Mouse (Mus musculus) kidney, adult 2 months (tissue): ENCODE measurements around the gene Sgf29.

Experiments used
- CTCF ChIP-seq: fragments of 200-500 bp; conservative IDR thresholded peaks from 2 replicates; pipeline ENCODE4 v1.5.1; 2011; ENCODE audit warnings: low read depth, mild to moderate bottlenecking, control low read depth, low read length, moderate library complexity, mixed read lengths; ENCODE audit not compliant: insufficient read depth, insufficient read length
- POLR2A ChIP-seq: fragments of 200-500 bp; IDR thresholded peaks from one replicate; pipeline ENCODE4 v1.6.1; 2011; ENCODE audit warnings: low read depth, low read length, control low read depth

DNA sequence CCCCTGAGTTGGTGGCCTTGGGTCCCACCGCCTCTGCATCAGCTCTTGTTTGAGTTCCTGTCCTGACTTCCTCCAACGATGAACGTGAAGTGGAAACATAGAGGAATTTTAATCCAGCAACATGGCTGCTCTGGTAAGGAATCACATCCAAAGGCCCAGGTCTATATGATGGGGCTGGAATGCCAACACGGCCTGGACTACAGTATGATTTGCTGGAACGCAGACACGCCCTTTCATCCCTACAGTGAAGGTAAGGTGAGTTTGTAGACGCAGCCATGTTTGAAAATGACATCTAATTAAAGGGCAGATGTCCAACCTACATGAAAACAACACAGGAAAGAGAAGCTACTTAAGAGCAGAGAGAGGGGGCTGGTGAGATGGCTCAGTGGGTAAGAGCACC lies 44.7 kb downstream of the Sgf29 start:
- TF ChIP-seq POLR2A (no peak), CTCF (no peak)
